Mouse (Mus musculus) cerebellum, adult 2 months (tissue): Measurements from ENCODE around the gene Gsk3b.

Experiments
- CTCF ChIP-seq: fragments of 200-500 bp; IDR thresholded peaks from 2 replicates; pipeline ENCODE4 v1.5.1; 2011; ENCODE audit warnings: low read depth, mild to moderate bottlenecking, control low read depth, low read length, moderate library complexity, borderline replicate concordance; ENCODE audit not compliant: insufficient read depth
- POLR2A ChIP-seq: fragments of 200-500 bp; IDR thresholded peaks from 2 replicates; pipeline ENCODE4 v1.6.1; 2011; ENCODE audit warnings: low read length, control low read depth, borderline replicate concordance; ENCODE audit not compliant: insufficient read depth

DNA sequence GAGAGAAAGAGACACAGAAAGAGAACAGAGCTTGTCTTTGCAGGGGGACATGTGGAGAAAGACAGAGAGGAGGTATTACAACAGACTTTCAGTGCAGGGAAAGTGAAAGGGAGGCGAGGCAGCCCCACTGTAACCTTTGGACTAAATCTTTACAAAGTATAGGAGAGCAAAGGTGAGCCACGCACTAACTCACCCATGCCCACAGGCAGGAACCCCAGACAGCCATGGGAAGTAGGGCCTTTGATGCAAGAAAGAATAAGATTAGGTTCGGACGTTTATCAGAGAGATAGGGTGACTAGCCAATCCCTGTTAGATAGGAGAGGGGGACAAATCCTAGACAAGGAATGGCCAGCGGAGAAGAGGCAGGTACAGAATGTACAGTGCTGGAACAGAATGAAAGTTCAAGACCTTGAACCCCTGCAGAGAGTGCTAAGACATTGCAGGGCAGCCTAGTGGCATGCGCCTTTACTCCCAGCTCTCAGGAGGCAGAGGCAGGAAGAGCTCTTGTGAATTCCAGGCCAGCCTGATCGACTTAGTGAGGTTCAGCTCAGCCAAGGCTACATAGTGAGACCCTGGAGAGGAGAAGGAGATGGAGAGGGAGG, 193.9 kb downstream of the Gsk3b start:
- TF ChIP-seq CTCF (no peak), POLR2A (no peak)
